Mouse (Mus musculus): ENCODE measurements around the gene Kifc1. TPM values are rescaled to one million over a fixed set of nuclear protein-coding genes. Genes with fewer than 3 reads are reported as not detected.

Gene Kifc1
- 4.9 and 6.4 TPM in 2 replicates for polyA plus RNA-seq (2016; fragmentation: Nextera tagmentation; extraction: Ambion mirVana)

- ATAC-seq (ENCODE audit: insufficient number of reproducible peaks, insufficient read depth, low FRiP score, low TSS enrichment), result peak; percentile 98
- Histone ChIP-seq H3K27me3 (no peaks in the 10 kb centered on the region), H3K4me1 (peaks cover 10% of the 10 kb centered on the region), H3K27ac (peak within 1 kb of the TSS; percentile 76), H3K9me3 (no peaks in the 10 kb centered on the region), H3K4me3 (peak within 1 kb of the TSS; percentile 78), H3K4me2 (replicated peaks) (peak within 1 kb of the TSS; percentile 64), H3K9ac (peak within 1 kb of the TSS; percentile 70), H3K36me3 (peaks cover 4% of the 10 kb centered on the region)
- WGBS, result 1% methylated on average over 49 of the region's 49 CpGs
Observed at GRCm38 (mm10) chr17:33890533-33891059, at the start of gene Kifc1. TSS of gene Kifc1 (minus strand) at chr17:33890661.

- Histone ChIP-seq H3K4me2 (replicated peaks) (peak overlapping the region; percentile 92), H3K9me3 (no peaks in the 10 kb centered on the region), H3K4me1 (peaks cover 14% of the 10 kb centered on the region), H3K9ac (no peak overlapping the region; the same call in 1 of the 2 replicates), H3K27me3 (no peaks in the 10 kb centered on the region), H3K27ac (no peak overlapping the region), H3K36me3 (peaks cover 41% of the 10 kb centered on the region), H3K4me3 (no peak overlapping the region)
- 83% methylated on average over 11 of the region's 11 CpGs for WGBS
- ATAC-seq (ENCODE audit: insufficient number of reproducible peaks, insufficient read depth, low FRiP score, low TSS enrichment), result no peak
Observed at GRCm38 (mm10) chr17:33938783-33939182, 48.3 kb upstream of the Kifc1 start.

DNA sequence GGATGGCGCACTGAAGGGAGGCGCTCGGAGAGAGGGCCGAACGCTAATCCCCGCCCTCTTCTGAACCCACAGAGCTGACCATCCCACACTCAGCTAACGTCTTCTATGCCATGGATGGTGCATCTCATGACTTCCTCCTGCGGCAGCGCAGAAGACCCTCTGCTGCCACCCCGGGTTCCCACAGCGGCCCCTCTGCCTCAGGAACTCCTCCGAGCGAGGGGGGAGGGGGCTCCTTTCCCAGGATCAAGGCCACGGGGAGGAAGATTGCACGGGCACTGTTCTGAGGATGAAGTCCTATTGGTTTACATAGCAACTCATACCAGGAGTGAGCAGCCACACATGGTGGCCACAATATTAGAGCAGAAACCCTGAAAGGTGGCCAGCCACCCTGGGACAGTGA, 46.5 kb upstream of the Kifc1 start:
- Histone ChIP-seq H3K36me3 (peaks cover 51% of the 10 kb centered on the region), H3K27me3 (no peaks in the 10 kb centered on the region), H3K4me3 (no peak overlapping the region), H3K4me2 (replicated peaks) (no peak overlapping the region), H3K9me3 (no peaks in the 10 kb centered on the region), H3K27ac (no peak overlapping the region), H3K4me1 (peaks cover 14% of the 10 kb centered on the region), H3K9ac (no peak overlapping the region)
- ATAC-seq (ENCODE audit: insufficient number of reproducible peaks, insufficient read depth, low FRiP score, low TSS enrichment), result no peak
- WGBS, result 85% methylated on average over 15 of the region's 15 CpGs

DNA sequence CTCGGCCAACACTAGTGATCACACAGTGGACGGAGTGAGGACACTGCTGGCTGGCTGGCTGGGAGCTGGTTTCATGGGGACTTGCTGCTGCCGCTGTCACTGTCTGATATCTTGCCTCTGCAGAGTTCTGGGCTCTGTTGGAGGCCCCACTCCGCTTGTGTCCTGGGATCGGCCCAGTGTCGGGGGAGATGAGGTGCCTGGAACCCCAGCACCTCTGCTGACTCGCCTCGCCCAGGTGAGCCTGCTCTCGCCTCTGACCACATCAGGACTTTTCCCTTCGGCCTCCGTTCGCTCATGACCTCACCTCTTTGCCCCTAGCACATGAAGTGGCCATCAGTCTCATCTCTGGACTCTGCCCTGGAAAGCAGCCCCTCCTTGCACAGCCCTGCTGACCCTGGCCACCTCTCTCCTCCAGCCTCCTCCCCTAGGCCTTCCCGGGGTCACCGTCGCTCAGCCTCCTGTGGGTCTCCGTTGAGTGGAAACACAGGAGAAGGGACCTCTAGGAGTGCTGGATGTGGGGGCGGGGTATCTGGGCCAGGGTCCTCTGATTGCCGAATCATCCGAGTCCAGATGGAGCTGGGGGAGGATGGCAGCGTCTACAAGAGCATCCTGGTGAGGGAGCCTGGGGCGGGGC, 45.1 kb upstream of the Kifc1 start:
- no peak for ATAC-seq (ENCODE audit: insufficient number of reproducible peaks, insufficient read depth, low FRiP score, low TSS enrichment)
- Histone ChIP-seq H3K4me3 (no peak overlapping the region), H3K27ac (no peak overlapping the region), H3K4me1 (peaks cover 16% of the 10 kb centered on the region), H3K36me3 (peaks cover 51% of the 10 kb centered on the region), H3K4me2 (replicated peaks) (no peak overlapping the region), H3K9ac (no peak overlapping the region), H3K9me3 (no peaks in the 10 kb centered on the region), H3K27me3 (no peaks in the 10 kb centered on the region)
- WGBS, result 87% methylated on average over 21 of the region's 21 CpGs

DNA sequence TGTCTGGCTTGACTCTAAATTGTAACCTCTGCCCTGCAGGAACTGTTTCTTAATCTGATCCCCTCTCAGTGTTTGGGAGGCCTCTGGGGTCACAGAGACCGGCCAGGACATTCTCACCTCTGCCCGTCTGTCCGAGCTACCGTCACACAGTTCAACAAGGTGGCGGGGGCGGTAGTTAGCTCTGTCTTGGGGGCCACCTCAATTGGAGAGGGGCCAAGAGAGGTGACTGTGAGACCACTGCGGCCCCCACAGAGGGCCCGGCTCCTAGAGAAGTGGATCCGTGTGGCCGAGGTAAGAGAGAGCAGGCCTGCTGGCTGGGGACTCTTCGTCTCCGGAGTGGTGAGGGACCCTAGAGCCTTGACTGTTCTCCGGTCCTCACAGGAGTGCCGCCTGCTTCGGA, 42.5 kb upstream of the Kifc1 start:
- H3K9ac ChIP-seq, result 0 out of 2 replicates have a peak overlapping the region, but pooled peaks have one; percentile 24
- H3K9me3 ChIP-seq, result no peaks in the 10 kb centered on the region
- H3K27me3 ChIP-seq, result no peaks in the 10 kb centered on the region
- H3K4me1 ChIP-seq, result peaks cover 14% of the 10 kb centered on the region
- no peak overlapping the region for H3K27ac ChIP-seq
- no peak overlapping the region for H3K4me3 ChIP-seq
- H3K36me3 ChIP-seq, result peaks cover 51% of the 10 kb centered on the region
- H3K4me2 ChIP-seq (replicated peaks), result no peak overlapping the region
- WGBS, result 82% methylated on average over 15 of the region's 15 CpGs
- no peak for ATAC-seq (ENCODE audit: insufficient number of reproducible peaks, insufficient read depth, low FRiP score, low TSS enrichment)

DNA sequence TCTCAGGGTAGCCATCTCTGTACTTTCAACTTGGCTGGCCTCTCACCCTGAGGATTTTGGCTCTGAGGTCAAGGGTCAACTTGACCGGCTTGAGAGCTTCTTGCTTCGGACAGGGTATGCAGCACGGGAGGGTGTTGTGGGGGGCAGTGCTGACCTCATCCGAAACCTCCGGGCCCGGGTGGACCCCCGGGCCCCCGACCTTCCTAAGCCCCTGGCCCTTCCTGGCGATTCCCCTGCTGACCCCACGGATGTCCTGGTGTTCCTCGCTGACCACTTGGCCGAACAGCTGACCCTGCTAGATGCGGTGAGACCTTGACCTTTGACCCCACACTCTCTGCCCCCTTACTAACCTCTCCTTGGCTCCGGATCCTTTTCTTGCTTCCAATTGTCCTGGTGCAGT, 42.0 kb upstream of the Kifc1 start:
- H3K4me2 ChIP-seq (replicated peaks), result no peak overlapping the region
- H3K27me3 ChIP-seq, result no peaks in the 10 kb centered on the region
- no peak for ATAC-seq (ENCODE audit: insufficient number of reproducible peaks, insufficient read depth, low FRiP score, low TSS enrichment)
- WGBS, result 73% methylated on average over 14 of the region's 14 CpGs
- no peaks in the 10 kb centered on the region for H3K9me3 ChIP-seq
- no peak overlapping the region for H3K4me3 ChIP-seq
- H3K9ac ChIP-seq, result no peak overlapping the region
- no peak overlapping the region for H3K27ac ChIP-seq
- peaks cover 49% of the 10 kb centered on the region for H3K36me3 ChIP-seq
- peaks cover 14% of the 10 kb centered on the region for H3K4me1 ChIP-seq

DNA sequence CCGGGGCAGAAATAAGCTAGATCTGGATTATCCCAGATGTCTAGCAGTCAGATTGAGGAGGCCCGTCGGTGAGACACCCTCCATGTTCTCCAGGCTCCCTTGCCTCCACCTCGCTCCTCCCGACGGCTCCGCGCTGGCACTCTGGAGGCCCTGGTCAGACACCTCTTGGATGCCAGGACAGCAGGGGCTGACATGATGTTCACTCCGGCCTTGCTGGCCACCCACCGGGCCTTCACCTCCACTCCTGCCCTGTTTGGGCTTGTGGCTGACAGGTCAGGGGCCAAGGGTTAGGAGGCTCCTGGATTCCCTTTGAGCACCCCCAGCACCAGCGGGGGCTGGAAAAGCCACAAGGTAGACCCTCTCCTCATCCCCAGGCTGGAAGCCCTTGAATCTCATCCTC, 41.5 kb upstream of the Kifc1 start:
- 91% methylated on average over 11 of the region's 11 CpGs for WGBS
- Histone ChIP-seq H3K9me3 (no peaks in the 10 kb centered on the region), H3K4me3 (no peak overlapping the region), H3K4me2 (replicated peaks) (no peak overlapping the region), H3K27ac (no peak overlapping the region), H3K27me3 (no peaks in the 10 kb centered on the region), H3K9ac (no peak overlapping the region), H3K4me1 (peaks cover 14% of the 10 kb centered on the region), H3K36me3 (peaks cover 44% of the 10 kb centered on the region)
- ATAC-seq (ENCODE audit: insufficient number of reproducible peaks, insufficient read depth, low FRiP score, low TSS enrichment), result no peak

DNA sequence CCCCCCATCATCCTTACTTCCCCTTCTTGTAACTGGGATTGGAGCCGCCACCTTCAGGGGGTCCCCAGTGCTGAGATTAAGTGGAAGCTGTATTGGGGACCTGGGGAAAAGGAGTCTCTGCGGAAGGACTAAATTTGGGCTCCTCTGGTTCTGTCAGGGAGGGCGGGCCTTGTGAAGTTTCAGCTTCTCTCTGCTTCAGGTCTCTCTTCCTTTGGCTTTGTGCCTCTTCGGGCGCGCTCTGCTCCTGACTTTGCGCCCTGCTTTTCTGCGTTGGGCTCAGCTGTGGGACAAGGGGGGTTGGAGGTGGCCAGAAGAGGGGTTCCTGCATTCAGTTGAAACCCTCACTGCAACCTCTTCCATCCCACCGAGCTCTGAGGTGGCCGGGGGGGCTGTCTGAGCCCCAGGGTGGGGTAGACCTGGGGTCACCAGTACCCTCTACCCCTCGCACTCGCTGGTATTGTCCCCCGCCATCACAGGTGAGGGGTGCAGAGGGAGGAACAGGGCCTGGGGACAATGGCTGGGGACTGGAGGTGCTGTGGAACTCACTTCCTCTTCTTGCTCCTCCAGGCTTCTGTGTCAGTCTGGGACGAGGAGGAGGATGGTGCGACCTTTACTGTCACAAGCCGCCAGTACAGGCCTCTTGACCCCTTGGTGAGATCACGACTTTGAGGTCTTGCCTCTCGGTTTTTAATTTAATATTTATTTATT, 40.9 kb upstream of the Kifc1 start:
- no peak for ATAC-seq (ENCODE audit: insufficient number of reproducible peaks, insufficient read depth, low FRiP score, low TSS enrichment)
- 28% methylated on average over 18 of the region's 18 CpGs for WGBS
- Histone ChIP-seq H3K4me3 (peak overlapping the region; percentile 88), H3K9me3 (no peaks in the 10 kb centered on the region), H3K9ac (peak overlapping the region; percentile 89), H3K4me1 (peaks cover 14% of the 10 kb centered on the region), H3K27ac (peak overlapping the region; percentile 46; the same call in 1 of the 2 replicates), H3K27me3 (no peaks in the 10 kb centered on the region), H3K4me2 (replicated peaks) (peak overlapping the region; percentile 99), H3K36me3 (peaks cover 43% of the 10 kb centered on the region)

DNA sequence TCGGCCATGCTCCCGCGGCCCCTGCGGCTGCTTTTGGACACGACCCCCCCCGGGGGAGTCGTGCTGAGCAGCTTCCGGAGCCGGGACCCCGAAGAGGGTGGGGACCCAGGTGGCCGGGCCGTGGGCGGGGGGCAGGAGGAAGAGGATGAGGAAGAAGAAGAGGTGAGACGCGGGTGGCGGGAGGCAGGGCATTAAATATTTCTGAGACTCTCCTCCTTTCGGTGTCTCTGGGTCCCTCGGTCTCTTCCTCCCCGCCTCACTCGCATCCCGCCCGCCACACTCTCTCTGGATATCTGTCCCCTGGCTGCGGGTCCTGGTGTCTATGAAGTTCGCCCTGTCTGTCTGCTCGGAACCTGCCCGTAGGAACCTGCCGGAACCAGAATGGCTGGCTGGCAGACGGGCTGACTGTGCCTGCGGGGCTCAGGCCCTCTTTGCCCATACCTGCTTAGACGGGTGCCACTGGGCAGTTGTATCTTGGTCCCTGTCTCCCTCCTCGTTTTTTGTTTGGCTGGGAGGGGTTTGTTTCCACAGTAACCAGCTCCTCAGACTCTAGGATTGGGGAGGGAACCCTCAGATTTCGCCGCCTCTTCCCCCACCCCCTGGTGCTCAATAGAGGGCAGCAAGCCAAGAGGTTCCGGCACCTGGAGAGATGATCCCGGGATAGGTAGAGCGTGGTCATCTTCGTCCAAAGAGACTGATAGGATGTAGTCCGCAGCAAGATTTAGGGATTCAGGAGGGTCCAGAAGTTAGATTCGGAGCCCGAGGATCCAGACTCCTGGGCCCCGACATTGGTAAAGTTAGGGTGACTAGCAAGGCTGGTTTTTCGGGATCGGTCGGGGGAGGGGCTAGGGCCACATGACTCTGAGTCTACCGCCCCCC, 40.1 kb upstream of the Kifc1 start:
- peaks cover 14% of the 10 kb centered on the region for H3K4me1 ChIP-seq
- no peak for ATAC-seq (ENCODE audit: insufficient number of reproducible peaks, insufficient read depth, low FRiP score, low TSS enrichment)
- WGBS, result under 1% methylated on average over 43 of the region's 45 CpGs
- H3K4me3 ChIP-seq, result peak overlapping the region; percentile 88
- peak overlapping the region; percentile 89 for H3K9ac ChIP-seq
- H3K27ac ChIP-seq, result peak overlapping the region; percentile 95
- H3K36me3 ChIP-seq, result peaks cover 36% of the 10 kb centered on the region
- no peaks in the 10 kb centered on the region for H3K9me3 ChIP-seq
- H3K4me2 ChIP-seq (replicated peaks), result peak overlapping the region; percentile 99
- no peaks in the 10 kb centered on the region for H3K27me3 ChIP-seq

DNA sequence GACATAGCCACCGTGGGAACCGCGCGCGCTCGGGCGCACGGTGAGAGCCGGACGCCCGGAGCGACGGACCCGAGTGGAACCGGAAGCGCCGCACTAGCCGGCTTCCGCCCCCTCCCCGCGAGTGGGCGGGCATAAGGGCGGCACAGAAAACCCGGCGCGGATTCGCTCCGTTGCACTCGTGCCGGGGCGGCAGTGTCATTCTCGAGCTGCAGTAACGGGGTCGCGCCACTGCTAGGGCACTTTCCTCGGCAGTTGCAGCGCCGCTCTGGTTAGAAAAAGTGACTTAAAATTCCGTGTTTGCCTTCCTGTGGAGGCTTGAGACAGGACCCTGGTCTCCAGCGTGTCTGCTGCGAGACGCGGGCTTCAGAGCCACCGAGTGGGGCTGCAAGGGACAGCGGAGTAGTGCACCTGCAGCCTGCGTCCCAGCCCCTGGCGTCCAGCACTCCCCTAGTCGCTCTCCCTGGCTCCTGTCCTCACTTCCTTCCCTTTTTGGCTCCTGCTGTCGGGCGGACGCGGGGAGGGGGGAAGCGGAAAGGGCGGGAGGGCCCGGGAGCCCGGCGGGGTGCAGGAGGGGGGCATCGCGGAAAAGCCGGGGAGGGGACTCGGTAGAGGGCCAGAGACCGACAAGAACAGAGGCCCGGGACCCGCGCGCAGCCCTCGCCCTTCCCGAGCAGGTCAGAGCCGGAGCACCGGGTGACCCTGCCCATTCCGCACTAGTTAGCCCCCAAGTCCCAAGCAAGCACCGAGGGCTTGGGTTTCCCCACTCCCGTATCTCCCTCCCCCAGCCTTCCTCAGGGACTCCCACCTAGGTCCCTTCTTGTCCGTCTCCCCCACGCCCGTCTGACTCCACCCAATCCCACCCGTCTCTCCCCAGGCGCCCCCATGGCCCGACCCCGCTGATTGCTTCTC, 39.2 kb upstream of the Kifc1 start, which contains the start of gene Rgl2:
Gene Rgl2, plus strand, starts transcription at position 173 of the 909 bp plus-strand sequence.
- Histone ChIP-seq H3K4me2 (replicated peaks) (peak within 1 kb of the TSS; percentile 99), H3K27ac (peak within 1 kb of the TSS; percentile 95), H3K4me1 (peaks cover 14% of the 10 kb centered on the region), H3K9ac (peak within 1 kb of the TSS; percentile 89), H3K27me3 (no peaks in the 10 kb centered on the region), H3K4me3 (peak within 1 kb of the TSS; percentile 88), H3K36me3 (peaks cover 27% of the 10 kb centered on the region), H3K9me3 (no peaks in the 10 kb centered on the region)
- under 1% methylated on average over 76 of the region's 80 CpGs for WGBS
- ATAC-seq (ENCODE audit: insufficient number of reproducible peaks, insufficient read depth, low FRiP score, low TSS enrichment), result peak; percentile 70
